Mouse (Mus musculus) ES-CJ7 (cell line): ENCODE measurements around the gene Bcl2l10.

Experiments
- DNase-seq: peaks from one replicate; pipeline ENCODE4 v3.0.0; 2011; ENCODE audit warnings: low read depth, low spot score

Gene Bcl2l10

DNA sequence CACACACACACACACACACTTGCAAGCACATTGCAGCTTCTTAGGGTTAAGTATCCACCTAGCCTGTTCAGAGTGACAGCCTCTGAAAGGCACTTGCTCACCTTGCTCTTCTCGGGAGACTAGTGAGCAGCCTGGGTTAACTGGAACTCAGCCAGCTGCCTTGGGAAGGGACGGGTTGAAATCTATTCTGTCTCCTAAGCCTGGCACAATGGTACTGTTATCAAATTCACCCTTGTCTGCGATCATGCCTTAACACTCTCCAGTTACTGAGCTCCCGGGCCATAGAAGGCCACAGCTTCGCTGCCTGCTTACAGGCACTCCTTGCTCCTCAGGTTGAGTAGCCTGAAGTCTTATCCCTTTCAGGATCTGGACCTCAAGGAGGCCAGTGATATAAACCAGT, 53.1 kb downstream of the Bcl2l10 start:
- DNase-seq = no peak
